Mouse (Mus musculus): ENCODE measurements around the gene Nfasc.

Nfasc gene

DNA sequence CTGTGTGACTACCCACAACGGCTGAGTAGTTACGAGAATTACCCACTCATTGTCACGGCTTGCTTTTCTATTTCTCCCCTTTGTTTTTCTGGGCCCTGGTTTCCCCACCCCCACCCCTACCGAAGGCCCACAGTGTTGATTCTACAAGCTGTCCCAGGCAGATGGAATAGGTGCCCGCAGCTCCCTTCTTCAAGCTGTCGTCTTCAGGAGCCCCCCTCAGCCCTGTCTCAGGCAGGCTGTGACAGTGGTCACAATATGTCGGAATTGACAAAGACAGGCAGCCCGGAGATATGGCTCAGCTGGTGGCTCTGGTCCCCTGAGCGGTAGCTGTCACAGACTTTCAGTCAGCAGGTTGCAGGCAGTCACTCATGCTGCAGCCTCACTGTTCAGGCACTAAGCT is 90.9 kb downstream of the Nfasc start:
- no peak for DNase-seq (ENCODE audit: low spot score in 2 of 2)

DNA sequence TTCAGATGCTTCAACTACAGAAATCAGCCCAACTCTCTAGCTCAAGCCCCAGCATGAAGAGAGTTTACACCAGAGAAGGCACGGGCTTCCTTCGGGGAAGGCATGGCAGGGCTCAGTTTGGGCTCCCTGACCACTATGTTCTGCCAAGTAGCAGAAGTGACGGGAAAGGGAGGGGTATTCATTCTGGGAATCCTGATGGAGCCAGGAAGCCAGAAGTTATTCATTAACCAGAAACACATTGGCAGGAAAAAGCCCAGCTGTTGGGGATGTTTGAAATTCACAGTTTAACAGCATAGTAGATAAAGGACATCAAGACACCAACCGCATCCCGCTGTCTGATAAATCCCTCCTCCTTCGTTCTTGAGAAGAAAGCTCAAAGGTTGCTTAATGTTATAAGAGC is 93.6 kb downstream of the Nfasc start:
- DNase-seq (ENCODE audit: low spot score in 2 of 2): no peak

DNA sequence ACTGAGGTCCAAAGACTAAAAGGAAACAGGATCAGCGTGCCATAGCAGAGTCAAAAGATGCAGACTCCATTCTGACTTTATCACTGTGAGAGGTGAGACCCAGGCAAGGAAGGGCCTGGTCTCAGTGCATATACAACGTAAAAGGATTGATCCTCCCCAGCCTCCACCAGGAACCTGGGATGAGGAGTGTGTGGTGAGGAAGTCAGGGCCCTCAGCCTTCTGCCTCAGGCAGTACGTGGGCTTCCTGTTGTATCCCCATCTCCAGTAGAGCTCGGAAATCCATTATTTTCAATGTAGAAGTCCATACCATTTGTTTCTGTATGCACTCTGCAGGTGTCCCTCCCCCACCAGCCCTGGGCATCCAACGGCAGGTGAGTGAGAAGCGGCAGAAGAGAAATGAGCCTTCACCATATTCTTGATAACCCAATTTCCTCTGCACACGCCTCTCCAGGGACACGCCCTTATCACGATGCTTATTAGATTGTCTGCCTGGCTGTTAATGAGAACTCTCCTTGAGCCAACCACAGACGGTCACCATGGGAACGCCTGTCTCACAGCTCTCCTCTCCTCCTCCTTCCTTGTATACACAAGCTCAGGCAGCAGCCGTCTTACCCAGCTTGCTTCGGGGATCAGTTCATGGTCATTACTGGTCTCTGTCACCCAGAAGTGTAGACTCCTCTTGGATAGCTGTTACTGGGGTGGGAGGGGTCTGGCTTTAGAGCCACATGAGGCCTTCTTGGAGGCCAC is 100.4 kb downstream of the Nfasc start:
- no peak for DNase-seq (ENCODE audit: low spot score in 2 of 2)

DNA sequence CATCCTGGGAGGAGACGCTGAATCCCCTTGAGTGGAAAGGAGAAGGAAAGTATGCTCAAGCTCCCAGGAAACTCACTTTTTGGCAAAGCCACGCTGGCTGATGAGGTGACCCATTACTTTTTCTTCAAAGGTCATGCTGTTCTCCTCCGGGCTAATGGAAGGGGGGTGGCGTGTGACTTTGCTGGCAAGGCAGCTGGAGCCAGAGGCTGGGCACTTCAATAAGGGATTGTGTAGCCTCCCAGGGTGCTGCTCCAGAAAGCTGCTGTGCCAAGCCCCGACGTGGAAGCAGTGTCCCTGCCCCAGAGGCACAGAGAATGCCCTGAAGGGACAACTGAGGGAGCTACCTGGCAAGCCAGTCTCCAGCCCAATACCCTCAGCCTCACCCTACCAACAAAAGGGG is 101.3 kb downstream of the Nfasc start:
- DNase-seq (ENCODE audit: low spot score in 2 of 2): no peak

DNA sequence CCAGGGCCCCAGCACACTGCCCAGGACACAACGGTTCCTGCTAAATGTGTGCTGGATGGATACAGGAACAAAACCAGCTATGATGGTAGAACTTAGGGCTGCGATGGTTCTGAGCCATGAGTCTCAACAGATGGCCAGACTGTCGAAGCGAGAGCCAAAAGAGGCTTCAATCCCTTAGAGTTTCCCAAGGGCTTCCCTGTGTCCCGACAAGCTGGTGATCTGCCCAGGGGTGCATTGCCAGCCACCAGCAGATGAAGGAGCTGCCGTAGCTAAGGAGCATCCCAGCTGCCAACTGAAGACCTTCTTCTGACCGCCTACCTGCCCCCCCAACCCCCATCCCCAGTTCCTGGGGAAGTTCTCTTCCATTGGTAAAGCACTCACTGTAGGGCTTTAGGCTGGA is 104.3 kb downstream of the Nfasc start:
- DNase-seq (ENCODE audit: low spot score in 2 of 2): no peak

DNA sequence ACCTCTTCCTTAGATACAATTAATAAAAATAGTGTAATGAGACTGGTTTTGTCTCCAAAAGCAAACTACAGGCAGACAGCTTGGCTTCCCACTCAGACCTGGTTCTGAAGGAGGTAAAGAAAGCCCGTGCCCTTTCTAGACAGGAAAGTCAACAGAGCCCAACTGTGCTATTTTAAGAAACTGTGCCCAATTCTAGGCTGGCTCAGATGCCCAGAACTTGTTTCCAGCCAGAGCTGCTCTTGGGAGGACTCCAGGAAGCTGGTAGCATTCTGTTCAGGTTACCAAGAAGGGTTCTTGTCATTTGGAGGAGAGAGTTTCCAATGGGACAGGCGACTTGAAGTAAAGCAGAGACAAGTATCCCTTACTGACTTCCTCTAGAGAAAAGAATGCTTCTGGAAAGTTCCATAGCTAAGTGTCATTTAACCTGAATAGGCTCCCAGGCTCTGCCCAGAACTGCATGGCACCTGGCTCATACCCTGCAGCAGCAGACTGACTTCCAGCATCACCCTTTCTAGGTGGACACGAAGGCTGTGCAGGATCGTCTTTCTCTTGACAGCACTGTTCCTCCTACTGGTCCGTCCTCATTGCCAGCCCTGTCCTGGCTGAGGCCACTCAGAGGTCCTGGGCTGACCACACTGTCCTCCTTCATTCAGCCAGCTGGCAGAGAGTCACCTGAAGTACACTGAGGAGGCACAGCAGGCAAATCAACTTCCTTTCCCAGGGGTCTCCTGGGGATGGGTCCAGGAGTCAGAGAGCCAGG is 111.8 kb downstream of the Nfasc start:
- DNase-seq (ENCODE audit: low spot score in 2 of 2): no peak

DNA sequence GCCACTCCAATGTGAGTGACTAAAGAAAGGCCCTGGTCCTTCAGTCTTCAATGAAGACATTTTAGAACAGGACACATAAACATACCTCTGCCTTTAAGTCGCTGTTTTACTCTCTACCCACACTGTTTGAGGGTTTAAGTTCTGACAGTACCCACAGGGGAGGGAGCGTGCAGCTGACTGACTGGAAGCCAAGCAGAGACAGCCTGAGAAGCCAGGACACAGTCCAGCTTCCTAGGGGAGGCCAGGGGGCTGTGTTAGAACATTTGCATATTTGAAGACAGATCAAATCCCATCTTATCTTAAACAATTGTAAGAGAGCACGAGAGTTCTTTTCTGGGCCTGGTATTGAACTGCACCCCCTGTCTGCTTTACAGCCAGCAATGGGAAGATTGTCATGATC is 113.0 kb downstream of the Nfasc start:
- DNase-seq (ENCODE audit: low spot score in 2 of 2): no peak

DNA sequence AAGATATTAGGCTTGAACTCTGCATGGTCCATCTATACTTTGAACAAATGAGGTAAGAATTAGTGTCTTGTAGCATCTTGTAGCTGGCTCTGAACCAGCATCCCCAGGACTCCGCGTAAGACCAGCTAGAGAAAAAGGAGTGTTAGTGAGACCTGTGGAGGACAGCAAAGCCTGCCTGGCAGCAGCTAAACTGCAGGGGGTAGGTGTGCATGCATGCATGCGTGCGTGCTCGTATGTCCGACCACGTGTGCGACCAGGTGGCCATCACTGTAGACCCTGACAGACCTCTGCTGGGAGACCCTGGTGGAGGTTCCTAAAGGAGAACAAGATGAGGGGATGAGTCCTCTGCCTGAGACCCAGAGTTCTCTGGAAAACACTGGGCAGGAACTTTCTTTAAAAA is 113.4 kb downstream of the Nfasc start:
- no peak for DNase-seq (ENCODE audit: low spot score in 2 of 2)

DNA sequence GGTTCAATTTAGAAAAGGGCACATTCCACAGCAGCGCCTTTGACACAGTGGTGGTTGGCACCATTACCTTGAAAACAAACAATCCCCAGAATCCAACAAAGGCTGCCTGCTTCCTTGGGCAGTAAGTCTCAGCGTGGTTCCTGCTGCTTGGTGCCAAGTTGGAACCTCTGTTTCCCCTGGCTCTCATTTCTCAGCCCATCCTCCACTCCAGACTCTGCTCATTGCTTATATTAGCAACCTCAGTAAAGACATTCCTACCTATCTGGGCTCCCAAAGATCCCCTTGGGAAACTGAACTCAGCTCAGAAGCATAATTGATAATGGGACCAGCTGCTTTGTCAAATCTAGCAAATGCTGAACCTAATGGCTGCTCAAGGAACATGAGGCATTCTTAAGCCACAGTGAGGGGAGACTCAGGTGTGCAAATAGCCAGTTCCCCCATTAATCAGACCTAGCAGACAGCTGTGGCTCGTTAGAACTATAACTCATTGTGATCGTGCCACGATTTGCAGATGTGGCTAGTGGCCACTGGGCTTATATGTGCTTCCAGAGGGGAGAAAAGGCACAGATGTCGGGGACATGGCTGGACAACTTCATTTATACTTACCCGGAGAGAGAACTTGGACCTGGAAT is 115.4 kb downstream of the Nfasc start:
- no peak for DNase-seq (ENCODE audit: low spot score in 2 of 2)

DNA sequence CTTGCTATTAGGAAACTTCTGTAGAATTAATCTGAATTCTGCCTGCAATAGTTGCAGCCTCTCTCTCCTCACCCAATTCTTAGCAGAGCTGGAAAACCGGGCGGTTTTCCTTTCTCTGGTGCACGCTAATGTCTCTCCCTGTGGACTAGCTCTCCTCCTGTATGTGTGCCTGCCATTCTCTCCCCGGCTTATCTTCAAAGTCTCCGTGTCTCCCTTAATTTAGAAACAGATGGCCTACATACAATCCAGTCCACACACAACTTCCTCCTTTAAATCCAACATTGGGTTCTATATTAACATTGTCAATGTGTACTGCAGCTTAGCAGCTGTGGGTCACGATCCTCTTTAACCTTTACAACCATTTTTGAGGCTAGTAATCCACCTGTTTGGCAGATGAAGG is 116.6 kb downstream of the Nfasc start:
- DNase-seq (ENCODE audit: low spot score in 2 of 2): no peak

DNA sequence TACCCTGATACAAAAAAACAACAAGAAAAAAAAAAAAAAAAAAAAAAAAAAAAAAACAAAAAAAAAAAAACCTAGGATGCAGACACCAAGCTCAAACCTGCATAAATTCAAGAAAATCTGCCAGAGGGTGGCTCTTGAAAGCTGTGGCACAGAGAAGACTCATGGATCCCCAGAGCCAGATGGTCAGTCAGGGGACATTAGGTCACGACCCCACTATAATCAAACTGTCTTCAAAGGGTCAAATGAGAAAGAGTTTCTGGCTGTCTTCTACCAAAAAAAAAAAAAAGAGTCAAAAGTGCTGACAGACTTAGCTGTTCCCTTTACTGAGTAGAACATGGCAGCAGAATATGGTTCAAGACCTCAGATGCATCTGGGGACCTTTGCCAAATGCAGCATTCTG is 117.1 kb downstream of the Nfasc start:
- no peak for DNase-seq (ENCODE audit: low spot score in 2 of 2)

DNA sequence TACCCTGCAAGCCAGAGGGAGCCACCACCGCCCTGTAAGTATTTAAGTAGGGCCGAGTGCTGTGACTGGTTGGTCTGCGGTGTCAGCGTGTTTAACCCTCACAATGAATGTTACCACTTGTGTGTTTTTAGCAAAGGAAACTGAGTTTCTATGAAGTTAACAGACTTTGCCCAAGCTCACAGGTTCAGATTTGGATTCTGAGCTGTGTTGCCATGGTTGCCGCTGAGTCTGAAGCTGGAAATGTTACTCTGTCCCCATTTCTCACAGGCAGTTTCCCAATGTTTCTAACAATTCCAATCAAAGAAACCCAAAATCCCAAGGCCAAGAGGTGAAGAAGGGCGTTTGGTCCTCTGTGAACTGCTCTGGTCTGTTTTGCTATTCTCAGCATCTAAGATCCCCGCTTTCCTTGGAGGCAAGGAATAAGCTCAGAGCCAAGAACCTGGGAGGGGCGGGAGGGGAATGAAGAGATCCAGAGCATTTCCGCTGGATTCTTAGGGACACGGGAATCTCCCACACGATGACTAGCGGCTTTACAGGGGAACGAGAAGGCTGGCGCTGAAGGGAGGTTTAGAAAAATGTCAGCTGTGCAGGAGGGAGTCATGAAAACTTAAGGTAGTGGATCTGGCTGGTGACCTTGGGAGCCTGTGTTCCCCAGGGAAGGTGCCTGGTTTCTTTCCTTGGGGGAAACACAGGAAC is 117.8 kb downstream of the Nfasc start:
- no peak for DNase-seq (ENCODE audit: low spot score in 2 of 2)

DNA sequence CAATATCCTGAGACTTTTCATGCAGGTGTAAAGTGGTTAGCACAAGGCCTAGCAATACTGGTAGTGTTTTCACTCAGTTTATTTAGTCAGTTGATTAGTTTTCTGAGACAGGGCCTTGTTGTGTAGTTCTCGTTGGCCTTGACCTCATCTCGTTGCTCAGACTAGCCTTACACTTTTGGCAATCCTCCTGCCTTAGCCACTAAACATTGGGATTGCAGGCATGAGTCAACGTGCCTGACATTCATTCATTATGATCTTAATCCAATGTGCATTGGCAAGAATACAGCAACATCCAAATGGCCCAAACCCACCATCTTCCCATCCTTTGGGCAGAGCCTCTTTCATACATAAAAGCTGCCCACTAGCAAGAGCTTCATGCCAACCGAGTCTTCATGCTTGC is 129.5 kb downstream of the Nfasc start:
- DNase-seq (ENCODE audit: low spot score in 2 of 2): no peak

DNA sequence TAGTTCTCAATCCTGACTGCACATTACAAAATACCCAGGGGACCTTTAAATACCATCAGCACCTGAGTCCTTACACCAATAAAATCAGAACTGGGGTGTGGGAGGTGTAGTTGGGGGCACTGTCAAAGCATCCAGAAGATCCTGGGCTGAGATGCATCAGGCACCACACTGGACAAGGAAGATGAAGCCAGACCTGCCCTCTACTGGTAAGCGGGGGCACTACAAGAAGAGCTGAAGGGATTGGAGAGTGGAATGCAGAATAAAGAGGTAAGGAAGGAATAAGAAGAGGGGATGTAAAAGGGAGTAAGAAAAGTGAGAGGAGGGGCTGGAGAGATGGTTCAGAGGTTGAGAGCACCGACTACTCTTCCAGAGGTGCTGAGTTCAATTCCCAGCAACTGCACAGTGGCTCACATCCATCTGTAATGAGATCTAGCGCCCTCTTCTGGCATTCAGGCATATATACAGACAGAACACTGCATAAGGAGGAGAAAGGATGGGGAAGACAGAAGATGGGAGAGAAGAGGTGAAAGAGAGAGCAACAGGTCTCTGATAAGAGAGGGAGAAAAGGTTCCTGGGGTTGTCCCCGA is 132.5 kb downstream of the Nfasc start:
- DNase-seq (ENCODE audit: low spot score in 2 of 2): peak in 1 of 2 experiments; percentile 62

DNA sequence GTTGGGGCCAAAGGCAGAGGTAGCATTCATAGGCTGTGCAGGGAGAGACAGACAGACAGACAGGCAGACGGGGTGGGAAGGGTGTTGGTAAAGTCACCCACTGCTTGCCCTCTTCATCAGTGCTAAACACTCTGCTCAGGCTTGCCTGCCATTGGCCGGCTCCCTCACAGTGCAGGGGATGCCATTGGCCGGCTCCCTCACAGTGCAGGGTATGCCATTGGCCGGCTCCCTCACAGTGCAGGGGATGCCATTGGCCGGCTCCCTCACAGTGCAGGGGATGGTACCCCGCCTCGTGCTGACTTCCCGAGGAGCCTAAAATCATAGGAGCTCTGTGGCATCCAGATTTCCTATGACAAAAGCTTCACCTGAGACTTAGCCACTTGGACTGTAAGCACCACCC is 139.4 kb downstream of the Nfasc start:
- DNase-seq (ENCODE audit: low spot score in 2 of 2): no peak

DNA sequence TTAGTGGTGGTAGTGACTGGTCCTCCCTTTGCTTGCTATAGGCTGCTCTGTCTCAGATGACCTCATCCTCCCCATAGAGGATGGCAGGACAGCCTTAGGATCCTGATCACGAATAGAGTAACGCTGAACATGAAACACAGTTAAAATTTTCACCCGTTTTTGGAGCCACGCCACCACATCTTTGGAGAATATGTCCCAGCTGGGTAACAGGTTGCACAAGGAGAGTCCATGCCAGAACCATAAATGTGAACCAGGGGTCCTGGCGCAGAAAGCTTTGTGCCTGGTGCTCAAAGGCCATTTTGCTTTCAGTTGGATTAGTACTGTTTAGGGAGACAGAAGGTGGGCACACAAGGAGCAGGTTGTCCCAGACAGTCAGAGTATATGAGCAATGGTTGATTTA is 143.6 kb downstream of the Nfasc start:
- no peak for DNase-seq (ENCODE audit: low spot score in 2 of 2)

DNA sequence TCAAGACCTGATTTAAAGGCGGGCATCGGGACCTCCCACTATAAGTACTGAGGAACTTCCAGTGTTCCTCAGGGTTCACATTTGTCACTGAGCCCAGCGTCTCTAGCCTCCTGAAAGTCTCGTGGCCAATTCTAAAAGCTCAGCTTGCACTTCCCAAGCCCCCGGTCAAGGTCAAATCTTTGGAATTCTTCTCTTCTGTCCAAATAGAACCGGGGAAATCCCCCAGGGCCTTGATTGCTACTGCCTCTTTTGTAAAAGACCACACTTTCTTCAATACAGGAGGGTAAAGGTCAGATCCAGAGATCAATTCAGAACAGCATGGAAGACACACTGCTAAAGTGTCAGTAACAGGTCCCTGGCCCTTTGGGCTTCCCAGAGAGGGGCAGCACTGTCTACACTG is 145.9 kb downstream of the Nfasc start:
- no peak for DNase-seq (ENCODE audit: low spot score in 2 of 2)

DNA sequence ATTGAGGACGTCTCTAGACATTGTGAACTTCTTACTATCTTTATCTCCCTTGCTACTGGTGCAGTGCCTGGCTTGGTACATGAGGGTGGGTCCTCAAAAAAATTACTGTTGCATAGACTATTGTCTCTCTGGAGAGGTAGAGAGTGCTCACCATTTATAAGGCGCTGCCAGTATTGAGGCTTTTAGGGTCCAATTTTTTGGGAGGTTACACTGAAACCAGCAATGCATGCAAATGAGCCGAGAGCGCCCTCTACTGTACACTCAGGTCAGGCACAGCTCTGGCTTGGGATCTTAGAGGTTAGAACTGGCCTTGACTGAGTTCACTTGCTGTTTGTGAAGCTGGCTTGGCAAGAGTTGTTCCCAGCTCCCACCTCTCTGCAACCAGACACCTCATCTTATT is 147.0 kb downstream of the Nfasc start:
- peak; percentile 56 to 74 for DNase-seq (ENCODE audit: low spot score in 2 of 2)

DNA sequence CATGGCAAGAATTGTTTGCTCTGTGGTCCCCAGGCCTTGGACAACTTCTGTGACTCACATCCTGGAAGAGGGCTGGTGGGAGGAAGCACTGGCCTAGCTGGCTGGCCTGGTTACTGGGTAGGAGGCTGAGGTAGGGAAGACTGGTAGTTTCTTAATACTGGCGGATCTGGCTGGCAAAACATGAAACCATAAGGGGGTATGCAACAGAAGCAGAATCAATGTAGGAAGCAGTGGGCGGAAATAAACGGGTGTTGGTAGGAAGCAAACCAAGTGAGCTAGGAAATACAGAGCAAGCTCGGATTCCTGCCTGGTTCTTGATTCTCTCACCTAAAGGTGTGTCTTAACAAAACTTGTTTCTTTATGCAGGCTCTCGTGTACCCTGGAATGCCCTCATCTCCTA is 149.5 kb downstream of the Nfasc start:
- DNase-seq (ENCODE audit: low spot score in 2 of 2): no peak

DNA sequence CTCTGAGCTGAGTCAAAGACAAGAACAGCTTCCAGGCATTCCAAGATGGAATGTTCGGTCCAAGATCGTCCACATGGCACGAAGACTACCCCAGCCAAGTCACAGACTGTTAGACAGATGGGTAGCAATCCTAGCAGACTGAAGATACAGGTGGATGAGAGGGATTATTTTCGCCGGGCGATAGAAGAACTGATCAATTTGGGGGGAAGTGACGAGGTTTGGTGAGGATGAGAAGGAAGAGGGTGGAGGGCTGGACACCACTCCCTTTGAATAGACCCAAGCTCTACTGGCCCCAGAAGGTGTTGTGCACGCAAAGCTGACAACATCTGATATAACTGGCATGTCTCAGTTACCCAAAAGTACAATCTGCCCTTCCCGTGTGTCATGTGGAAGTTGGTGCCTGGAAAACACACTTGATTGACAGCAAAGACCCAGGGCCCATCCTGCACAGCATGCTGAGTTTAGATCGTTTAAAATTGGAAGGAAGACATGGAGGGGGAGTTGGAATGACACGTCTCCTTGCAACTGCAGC is 150.1 kb downstream of the Nfasc start:
- no peak for DNase-seq (ENCODE audit: low spot score in 2 of 2)

DNA sequence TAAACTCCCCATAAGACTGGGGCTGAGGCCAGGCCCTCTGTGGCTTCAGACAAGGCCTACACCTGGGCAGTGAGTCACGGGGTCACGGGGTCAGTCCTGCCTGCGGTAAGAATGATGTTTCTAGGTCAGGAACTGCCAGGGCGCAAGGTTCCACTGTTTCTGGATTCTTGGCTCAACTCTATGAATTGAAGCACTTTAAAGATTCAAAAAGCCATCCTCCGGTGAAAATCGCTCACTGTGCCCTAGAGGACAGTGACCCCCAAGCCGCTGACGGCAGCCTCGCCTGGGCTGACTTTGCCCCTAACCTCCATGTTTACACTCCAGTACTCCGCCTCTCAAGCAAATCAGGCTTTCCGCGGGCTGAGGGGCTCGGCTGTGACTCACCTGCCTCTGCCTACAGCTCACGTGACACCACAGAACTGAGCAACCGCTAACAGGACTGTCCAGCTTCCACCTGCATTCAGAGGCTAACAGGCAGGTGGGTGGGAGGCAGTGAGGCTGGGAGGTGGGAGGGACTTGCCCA is 154.9 kb downstream of the Nfasc start:
- no peak for DNase-seq (ENCODE audit: low spot score in 2 of 2)

DNA sequence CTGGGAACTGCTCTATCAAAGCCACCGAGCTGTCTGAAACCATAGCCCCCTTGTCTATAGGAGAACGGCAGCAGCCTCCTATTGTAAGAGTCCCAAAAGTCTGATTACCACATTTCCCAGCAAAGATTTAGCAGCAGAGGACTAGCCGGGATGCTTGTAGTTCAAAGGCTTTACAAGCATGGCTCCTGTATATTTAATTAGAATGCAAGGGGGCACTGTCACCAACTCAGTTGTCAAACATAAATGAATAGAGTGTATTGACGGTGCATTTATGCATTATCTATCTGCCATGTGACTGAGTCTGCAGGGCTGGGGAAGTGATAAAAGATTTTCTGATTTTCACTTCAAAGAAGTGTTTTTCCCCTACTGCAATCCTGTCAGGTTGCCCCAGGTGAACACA is 156.2 kb downstream of the Nfasc start:
- DNase-seq (ENCODE audit: low spot score in 2 of 2): no peak
